Mouse (Mus musculus) left cerebral cortex, postnatal 10 days (tissue): ENCODE measurements around the gene Cacna1e. TPM values are rescaled to one million over a fixed set of nuclear protein-coding genes. Genes with fewer than 3 reads are reported as not detected.

Source experiments
- DNase-seq, 2 experiments: peaks; one replicate each; pipeline ENCODE4 v3.0.0; 2021 to 2022; ENCODE audit warnings: low spot score in 2 of 2, mixed read lengths in 1 of 2; ENCODE audit errors: extremely low spot score in 1 of 2
- intact Hi-C: fragments of 180-260 bp; cut with DNase I; formaldehyde crosslinking; loops from one replicate; pipeline ENCODE4 v1.15.1; 2025
- total RNA-seq, 2 experiments: library from RNA; stranded (reverse); gene quantifications; 2 replicates each; pipeline ENCODE4 v1.2.3; 2021

Cacna1e gene
- total RNA-seq, 2 experiments from 2014 or later, result 141 TPM

DNA sequence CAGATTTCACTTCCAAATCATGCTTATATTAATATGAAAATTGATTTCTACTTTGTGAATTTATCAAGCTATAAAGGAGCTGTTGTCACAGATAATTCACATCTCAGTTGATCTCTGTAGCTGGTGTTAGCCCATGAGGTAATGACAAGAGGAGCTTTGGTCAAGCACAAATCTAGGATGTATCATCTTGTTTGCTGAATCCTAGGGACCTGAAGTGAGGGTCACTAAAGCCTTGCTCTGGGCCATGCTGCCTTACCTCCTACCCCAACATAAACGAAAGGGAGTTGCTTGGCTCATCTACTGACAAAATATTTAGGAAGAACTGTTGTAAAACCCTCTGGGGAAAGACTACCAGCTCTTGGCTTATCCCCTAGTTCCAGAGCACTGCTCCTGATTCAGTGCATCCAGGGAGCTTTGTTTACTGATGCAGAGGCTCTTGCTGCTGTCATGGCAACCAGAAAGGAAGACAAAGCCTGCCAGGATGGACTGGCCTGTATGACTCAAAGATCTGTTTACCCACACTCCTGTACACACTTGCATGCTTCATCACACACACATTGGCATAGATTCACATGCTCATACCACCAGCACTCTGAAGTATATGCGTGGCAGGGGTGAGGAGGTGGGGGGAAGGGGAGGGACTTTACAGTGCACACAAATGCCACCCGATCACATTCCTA, 384.0 kb downstream of the Cacna1e start:
- DNase-seq, result peak in 1 of 2 experiments; percentile 53
- intact Hi-C loops, result no loop called here

GRCm38 (mm10) chr1:154498821-154499220, 385.5 kb downstream of the Cacna1e start:
- peak in 1 of 2 experiments; percentile 17 for DNase-seq
- intact Hi-C loops, result no loop called here

- intact Hi-C loops, result no loop called here
- peak; percentile 25 to 40 for DNase-seq
These were observed 393.2 kb downstream of the Cacna1e start for GRCm38 (mm10) chr1:154491071-154491470.

GRCm38 (mm10) chr1:154476671-154477070, 407.6 kb downstream of the Cacna1e start:
- intact Hi-C loops, result loop anchor here (10.0 kb wide), 1 partner anchor 248 kb away; no protein-coding TSS in a partner anchor
- no peak for DNase-seq

DNA sequence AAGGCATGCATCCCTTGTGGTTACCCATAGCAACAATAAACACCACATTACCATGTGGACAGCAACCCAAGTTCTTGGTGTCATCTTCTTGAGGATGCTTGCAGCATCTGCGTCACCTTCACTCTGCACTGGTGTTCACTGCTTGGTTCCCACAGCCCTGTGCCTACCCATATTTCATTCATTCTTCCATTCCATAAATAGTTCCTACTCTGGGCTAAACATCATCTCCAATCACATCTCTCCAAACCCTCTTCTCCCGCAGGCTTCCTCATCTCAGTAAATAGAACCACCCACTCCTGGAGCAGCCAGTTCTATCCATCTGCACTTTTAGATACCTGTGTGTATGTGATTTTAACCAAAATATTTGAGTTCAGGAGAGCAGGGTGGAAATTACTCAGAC, 408.6 kb downstream of the Cacna1e start:
- intact Hi-C loops, result loop anchor here (10.0 kb wide), 1 partner anchor 249 kb away; no protein-coding TSS in a partner anchor
- DNase-seq, result no peak

DNA sequence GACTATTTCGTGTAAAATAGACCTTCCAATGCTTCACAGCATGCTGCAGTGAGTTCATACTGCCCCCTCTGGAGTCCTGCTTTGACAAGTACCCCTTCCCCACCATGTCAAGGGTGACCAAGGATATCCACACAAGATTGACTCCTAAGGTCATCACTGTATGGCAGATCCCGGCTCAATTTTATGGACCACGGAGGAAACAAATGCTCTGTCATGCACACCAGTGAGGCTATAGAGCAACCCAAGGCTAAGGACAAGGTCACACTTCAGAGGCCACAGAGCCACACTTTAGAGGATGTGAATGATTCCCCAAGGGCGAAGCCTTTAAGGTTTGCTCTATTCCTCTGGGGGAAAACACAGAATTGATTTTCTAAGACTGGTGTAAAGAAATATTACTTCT, 410.1 kb downstream of the Cacna1e start:
- DNase-seq, result no peak
- intact Hi-C loops, result loop anchor here (10.0 kb wide), 1 partner anchor 251 kb away; no protein-coding TSS in a partner anchor

- intact Hi-C loops, result no loop called here
- no peak for DNase-seq
These were observed 417.0 kb downstream of the Cacna1e start for GRCm38 (mm10) chr1:154467265-154467664.

DNA sequence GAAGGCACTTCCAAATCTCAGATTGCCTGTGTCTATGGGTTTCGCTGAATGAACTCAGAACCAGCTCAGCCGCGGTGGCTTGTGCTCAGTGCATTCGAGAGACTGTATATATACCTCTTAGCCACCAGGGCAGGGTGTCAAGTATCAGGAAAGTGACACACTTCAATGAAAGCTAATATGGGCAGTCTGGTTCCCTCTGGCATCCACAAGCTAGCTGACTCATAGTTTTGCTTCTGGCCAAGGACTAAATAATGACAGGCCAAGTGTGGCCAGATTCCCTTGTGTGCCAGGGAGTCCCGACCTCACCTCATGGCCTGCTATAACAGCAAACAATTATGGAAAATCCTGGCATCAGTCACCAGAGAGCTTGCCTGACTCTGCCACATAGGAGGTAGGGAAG, 422.8 kb downstream of the Cacna1e start:
- DNase-seq, result no peak
- intact Hi-C loops, result no loop called here

DNA sequence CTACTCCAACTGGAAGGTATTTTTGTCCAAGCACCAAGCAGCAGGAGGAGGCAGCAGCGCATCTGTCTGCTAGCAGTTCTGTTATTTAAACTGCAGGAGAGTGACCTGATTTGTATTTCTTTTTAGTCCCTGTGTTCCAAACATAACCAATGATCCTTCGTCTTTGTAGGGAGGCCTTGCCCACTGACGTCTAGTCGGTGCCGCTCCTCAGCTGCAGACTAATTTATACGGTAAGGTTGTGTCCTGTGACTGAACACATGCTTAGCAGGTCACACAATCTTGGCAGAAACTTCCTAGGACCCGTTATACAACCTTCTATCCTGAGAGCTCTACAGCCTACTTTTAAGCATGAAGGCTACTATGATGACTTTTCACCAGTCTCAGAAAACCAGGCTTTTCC, 424.2 kb downstream of the Cacna1e start:
- intact Hi-C loops, result no loop called here
- no peak for DNase-seq

DNA sequence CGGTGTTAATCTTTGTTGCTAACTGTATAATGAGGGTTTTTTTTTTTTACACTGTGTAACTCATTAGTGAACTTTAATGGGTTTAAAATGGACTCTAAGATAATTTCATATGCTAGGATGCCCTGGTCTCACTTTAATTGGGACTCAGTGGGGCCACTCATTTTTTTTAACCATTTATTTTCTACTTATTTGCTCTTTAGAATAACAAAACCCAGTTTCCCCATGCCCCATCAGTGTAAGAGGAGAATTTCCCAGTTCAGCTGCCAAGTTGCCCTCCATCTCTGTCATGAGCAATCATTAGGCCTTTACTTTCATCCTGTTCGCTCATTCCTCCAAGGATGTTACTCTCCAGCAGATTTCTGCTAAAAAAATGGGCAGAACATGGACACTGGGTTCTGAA, 425.7 kb downstream of the Cacna1e start:
- intact Hi-C loops, result no loop called here
- DNase-seq, result no peak

- no peak for DNase-seq
- intact Hi-C loops, result no loop called here
These were observed 433.5 kb downstream of the Cacna1e start for GRCm38 (mm10) chr1:154450799-154451198.

DNA sequence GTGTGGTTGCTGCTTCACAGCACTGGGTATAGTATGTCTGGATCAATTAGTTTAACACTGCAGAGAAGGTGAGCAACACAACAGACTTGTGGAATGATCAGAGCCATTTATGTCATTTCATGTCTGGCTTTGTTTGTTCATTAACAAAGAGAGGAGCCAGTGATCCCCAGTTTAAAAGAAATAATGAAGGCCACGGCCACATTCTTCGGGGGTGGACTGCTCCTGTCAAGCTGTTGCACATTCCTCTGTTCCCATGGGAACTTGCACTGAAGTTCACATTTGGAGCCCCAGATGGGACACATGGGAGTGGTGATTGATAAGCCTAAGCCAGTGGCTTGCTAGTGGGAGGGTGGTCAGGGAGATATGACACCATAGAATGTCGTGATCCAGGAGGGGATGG, 437.8 kb downstream of the Cacna1e start:
- no peak for DNase-seq
- intact Hi-C loops, result no loop called here

- no peak for DNase-seq
- intact Hi-C loops, result no loop called here
These were observed 450.8 kb downstream of the Cacna1e start for GRCm38 (mm10) chr1:154433520-154433919.

GRCm38 (mm10) chr1:154433112-154433511, 451.2 kb downstream of the Cacna1e start:
- intact Hi-C loops, result no loop called here
- no peak for DNase-seq

DNA sequence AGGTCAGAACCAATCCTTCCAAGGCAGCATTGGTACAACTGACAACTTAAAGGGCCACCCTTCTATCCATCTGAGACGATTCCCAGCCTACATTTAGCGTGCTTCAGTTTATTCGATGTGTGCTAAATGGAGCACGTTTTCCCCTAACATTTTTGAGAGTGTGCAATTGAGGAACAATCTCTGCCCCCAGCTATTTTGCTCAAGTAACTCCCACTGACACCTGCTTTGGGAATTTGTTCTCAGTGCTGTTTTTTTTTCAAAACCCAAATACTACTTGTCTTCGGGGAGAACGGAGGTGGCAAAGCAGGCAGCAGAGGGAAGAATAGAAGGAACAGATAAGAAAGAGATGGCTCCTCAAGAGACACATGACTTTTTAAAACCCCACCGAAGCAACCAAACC, 456.0 kb downstream of the Cacna1e start:
- intact Hi-C loops, result no loop called here
- DNase-seq, result no peak

DNA sequence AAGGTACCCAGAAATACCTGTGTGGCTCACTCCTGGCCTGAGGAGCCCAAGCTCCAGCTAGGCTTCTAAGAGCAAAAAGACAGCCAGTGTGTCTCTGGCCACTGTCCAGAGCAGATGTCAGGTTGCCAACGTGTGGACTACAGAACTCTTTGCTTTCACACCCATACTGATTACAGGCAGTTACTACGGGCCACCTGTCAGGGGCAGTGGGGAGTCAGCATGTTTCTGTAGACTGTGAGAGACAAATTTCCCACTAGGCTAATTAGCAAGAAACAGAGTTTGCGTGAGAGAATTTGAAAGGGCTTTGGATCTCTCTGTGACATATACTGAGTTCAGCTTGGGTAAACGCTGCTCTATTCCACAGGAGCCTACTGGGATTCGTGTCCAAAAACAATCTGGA, 466.0 kb downstream of the Cacna1e start:
- intact Hi-C loops, result loop anchor here (10.0 kb wide), 1 partner anchor 307 kb away; no protein-coding TSS in a partner anchor
- DNase-seq, result peak; percentile 14 to 52

GRCm38 (mm10) chr1:154416384-154417155, 467.7 kb downstream of the Cacna1e start:
- DNase-seq, result peak in 1 of 2 experiments; percentile 43
- intact Hi-C loops, result loop anchor here (10.0 kb wide), 1 partner anchor 308 kb away; no protein-coding TSS in a partner anchor

- intact Hi-C loops, result loop anchor here (10.0 kb wide), 1 partner anchor 309 kb away; no protein-coding TSS in a partner anchor
- DNase-seq, result peak in 1 of 2 experiments; percentile 53
These were observed 468.5 kb downstream of the Cacna1e start for GRCm38 (mm10) chr1:154415826-154416225.

GRCm38 (mm10) chr1:154413138-154413537, 471.2 kb downstream of the Cacna1e start:
- intact Hi-C loops, result loop anchor here (10.0 kb wide), 1 partner anchor 312 kb away; no protein-coding TSS in a partner anchor
- no peak for DNase-seq

- intact Hi-C loops, result no loop called here
- no peak for DNase-seq
These were observed 475.2 kb downstream of the Cacna1e start for GRCm38 (mm10) chr1:154409051-154409450.
